Mouse (Mus musculus) cerebellum, adult 8-10 months (tissue): ENCODE results near the gene Rmdn2.

Experiments used
- DNase-seq: peaks from one replicate; pipeline ENCODE4 v3.0.0; 2022

Rmdn2 gene

DNA sequence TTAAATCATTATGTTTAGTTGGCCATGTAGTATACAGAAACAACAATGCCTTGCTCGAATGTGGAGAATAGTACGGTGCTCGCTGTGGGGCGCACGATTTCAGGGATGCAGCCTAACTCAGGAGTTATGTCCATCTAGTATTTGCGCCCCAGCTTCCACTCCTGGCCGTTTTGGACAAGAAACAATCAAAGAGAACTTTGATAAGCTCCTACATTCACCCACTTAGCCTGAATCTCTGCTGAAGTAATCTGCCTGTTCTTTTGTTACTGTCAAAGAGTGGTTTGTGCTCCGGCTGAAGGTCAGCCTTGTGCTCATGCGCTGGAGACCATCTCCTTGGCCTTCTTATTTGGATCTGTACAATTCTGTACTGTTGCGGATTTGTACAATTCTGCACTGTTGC lies 6.8 kb downstream of the Rmdn2 start:
- DNase-seq: no peak

GRCm38 (mm10) chr17:79618984-79619383 lies 7.3 kb downstream of the Rmdn2 start:
- no peak for DNase-seq

- DNase-seq: no peak
Observed at GRCm38 (mm10) chr17:79622050-79622449, 10.4 kb downstream of the Rmdn2 start.

- no peak for DNase-seq
Observed at GRCm38 (mm10) chr17:79622574-79622973, 10.9 kb downstream of the Rmdn2 start.

DNA sequence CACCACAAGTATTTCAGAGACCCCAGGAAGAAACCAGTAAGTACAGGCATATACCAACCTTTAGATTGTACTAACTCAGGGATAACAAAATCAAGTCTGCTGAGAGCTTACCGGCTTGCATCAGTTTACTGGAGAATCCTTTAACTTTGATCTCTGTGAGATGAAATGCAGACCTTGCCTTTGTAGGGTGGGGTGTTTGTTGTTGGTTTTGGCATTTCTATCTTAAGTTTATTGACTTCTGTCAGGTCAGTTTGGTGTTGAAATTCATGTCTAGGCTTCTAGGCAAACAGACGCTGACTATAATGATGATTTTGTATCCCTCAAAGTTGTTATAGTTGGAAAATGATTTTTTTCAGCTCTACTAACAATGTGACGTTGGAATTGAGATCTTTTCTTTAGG lies 12.2 kb downstream of the Rmdn2 start:
- DNase-seq: no peak

DNA sequence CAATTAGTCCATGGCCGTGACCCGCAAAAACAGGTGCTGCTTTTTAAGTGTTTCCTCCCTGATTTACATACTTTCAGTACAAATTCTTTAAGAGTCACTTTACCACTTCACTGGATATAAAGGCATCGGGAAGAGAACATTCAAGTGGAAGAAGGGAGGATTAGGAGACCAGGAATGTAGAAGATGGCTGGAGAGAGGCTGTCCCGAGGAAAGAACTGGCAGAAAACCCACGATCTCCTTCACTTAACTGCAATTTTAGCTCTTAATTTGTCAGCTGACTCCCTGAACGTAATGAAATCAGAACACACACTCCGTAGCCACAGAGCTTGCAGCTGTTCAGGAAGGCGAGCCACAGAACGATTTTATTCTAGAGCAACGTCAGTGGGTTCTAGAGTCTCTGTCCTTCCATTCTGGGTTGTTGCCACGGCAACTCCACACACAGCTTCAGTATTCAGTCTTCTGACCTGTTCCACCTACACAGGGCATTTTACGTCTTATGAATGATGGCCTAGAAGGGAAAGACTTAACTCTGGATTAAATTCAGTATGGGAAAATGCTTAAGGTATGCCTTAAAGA lies 14.7 kb downstream of the Rmdn2 start:
- DNase-seq: no peak

- DNase-seq: no peak
Observed at GRCm38 (mm10) chr17:79649893-79650292, 38.2 kb downstream of the Rmdn2 start.

GRCm38 (mm10) chr17:79650297-79650696 lies 38.6 kb downstream of the Rmdn2 start:
- DNase-seq: no peak

GRCm38 (mm10) chr17:79653171-79653570 lies 41.5 kb downstream of the Rmdn2 start:
- no peak for DNase-seq

DNA sequence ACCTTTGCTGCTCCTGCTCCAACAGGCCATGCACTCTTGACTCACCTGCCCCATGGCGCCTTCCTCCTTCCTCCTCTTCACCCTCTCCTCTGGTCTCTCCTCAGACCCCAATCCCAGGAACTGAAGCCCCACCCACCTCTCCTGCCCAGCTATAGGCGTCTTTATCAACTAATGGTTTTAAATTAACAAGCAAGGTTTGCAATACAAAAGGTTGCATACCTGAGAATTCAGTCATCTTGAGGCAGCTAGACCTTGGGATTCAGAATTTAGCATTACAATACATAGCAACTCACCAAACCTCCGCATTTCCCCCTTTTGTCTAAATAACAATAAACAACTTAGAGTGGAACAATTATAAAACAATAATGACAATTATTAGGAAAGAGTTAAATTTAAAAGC lies 42.5 kb downstream of the Rmdn2 start:
- DNase-seq: no peak

DNA sequence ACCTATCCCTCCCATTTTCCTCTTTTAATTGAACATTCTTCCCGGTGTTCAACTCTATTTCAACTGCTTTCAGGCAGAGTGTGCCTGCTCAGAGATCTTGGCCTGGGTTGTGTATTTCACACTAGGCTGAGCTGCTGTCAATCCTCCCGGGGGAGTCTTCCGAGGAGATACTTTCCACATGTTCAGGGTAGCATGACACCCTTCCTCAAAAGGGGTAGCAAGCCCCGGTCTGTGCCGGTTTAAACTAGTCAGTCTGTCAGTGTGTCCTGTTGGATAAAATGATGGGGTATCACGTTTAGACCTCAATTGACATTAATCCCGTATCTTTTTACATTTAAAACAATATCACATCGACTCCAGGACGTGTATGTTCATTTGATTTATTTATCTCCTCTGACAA lies 46.1 kb downstream of the Rmdn2 start:
- DNase-seq: no peak

DNA sequence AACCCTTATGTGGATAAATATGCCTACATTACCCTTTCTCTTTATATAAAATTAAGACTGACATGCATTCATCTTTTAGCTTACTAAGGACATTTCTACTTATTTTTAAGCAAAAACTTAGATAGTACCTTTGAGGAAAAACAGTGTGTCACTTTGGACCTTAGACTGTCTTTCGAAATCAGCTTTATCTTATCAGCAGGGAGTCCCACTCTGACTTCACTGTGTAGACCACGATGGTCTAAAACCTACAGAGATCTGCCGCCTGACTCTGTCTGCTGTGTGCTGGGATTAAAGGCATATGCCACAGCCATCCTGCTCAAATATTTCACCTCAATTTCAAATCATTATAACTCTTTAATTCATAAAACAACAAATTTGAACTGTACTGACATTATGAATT lies 46.8 kb downstream of the Rmdn2 start:
- DNase-seq: no peak

GRCm38 (mm10) chr17:79658863-79659262 lies 47.2 kb downstream of the Rmdn2 start:
- DNase-seq: no peak

DNA sequence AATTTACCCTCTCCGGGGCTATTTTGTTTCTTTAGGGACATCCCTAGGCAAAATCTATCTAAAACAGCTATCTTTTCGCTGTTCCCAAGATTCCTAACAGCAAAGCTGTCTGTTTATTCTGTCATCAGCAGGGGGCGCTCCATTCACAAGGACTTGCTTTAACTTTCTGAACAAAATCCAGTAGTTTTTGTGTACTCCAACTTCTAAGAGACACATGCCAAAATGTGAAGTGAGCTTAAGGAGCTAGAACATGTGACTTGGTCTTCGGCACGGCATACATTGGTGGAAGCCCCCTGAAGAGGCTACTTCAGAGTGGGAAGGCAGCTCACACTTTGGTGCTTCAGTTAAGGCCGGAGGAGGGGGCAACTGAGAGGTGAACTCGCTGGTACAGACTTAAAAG lies 49.7 kb downstream of the Rmdn2 start:
- peak; percentile 41 for DNase-seq

DNA sequence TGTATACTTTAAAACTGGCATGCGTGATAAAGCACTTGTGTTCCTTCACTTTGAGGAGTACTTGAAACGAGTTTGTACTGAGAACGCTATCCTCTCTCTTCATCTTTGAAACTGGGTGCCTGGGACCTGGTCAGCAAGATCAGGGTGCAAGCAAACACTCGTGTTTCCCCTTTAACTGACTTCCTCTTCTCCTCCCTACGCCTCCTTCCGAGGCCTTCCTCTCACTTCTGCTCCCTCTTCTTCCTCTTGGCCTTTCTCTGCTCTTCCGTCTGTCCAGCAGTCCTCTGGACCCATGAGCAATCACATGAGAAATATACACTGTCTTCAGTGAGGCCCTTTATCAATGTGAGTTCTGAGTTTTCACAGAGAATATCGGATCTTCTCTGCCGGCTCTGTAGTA lies 50.2 kb downstream of the Rmdn2 start:
- no peak for DNase-seq

DNA sequence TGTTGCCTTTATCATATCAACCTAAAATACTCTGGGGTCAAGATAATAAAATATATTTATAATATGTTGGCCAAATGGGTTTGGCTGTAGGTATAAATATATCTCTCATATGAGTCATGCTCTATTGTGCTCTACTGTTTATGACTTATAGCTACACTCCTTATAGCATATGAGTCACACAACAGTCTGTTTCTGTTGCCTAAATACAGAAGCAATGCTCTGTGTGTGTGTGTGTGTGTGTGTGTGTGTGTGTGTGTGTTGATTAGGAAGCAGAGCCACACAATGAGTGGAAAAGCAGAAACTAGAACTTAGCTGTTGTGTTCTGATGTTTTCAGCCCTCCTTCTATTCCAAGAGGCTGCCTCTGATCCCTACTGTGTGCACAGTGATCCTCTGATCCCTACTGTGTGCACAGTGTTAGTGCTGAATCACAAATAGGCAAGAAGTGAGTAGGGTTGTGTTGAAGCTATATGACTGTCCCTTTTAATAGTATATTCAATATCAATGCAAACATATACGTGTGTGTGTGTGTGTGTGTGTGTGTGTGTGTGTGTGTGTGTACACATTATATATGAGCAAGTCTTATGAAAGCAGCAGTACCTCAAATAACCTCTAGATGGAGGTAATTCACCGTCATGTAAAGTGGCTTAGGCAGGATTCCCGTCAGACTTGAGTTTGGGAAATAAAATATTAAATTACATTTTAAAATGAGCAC lies 51.9 kb downstream of the Rmdn2 start:
- no peak for DNase-seq

DNA sequence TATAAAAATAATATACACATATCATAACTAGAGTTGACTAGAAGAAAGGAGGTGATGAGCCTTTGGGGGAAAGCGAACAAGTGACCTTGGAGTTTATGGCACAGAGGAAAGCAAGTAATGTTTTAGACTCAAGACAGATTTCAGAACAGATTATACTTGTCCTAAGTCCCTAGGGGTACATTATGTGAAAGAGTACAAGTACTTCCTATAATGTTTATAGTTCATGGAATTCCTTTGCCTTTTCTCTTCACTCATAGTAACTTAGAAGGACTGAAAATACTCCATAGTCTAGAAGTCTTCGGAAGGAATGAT lies 52.4 kb downstream of the Rmdn2 start:
- no peak for DNase-seq

- DNase-seq: no peak
Observed at GRCm38 (mm10) chr17:79670837-79671236, 59.2 kb downstream of the Rmdn2 start.

- DNase-seq: no peak
Observed at GRCm38 (mm10) chr17:79695106-79695505, 83.4 kb downstream of the Rmdn2 start.

- no peak for DNase-seq
Observed at GRCm38 (mm10) chr17:79695541-79695940, 83.9 kb downstream of the Rmdn2 start.

GRCm38 (mm10) chr17:79699197-79699596 lies 87.5 kb downstream of the Rmdn2 start:
- DNase-seq: no peak

GRCm38 (mm10) chr17:79700871-79701270 lies 89.2 kb downstream of the Rmdn2 start:
- no peak for DNase-seq

DNA sequence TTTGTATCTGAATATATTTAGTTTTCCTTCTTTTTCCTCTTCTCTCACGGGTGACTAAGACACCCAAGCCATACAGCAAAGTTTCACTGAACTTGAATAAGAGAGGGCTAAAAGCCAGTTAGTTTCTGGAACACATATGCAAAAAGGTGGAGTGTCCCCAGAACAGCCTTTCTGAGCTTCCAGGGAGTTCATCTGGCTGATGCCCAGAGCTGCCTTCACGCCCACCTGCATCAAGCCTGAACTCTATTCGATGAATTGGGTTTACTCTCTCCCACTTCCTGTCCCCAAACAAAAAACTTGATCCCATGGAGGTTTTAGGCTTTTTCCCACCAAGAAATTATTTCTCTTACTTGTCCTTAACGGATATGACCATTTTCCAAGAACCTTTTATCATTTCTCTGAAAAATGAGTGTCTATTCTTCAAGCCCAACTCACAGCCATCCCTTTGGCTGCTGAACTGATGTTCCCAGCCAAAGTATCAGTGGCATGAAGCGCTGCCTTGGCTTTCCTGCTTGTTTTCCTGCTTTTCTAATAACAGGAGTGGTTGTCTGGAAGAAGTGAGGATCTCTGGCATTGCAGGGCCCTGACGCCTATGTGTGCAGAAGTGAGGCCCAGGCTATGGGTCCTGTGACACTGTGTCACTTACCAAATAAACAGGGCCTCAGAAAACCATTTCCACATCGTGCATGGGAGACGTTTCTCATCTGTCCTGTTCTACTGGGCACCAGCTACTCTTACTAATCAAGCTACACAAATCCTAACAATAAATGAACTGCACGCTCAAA lies 94.2 kb downstream of the Rmdn2 start:
- no peak for DNase-seq

- no peak for DNase-seq
Observed at GRCm38 (mm10) chr17:79708168-79708567, 96.5 kb downstream of the Rmdn2 start.
